Mouse (Mus musculus) midbrain, embryonic 16.5 days (tissue): ENCODE measurements around the gene Trmt10a. TPM values are rescaled to one million over a fixed set of nuclear protein-coding genes. Genes with fewer than 3 reads are reported as not detected.

Experiments used
- ATAC-seq: fragments of 200-750 bp; cut with Nextera tagmentation; 2 replicates; pipeline ENCODE4 v1.8.0; 2017; ENCODE audit warnings: moderate TSS enrichment
- H3K27ac ChIP-seq: fragments of 300-500 bp; sonication (generic); 2 replicates; pipeline ENCODE4 v1.5.1; 2014; ENCODE audit warnings: mild to moderate bottlenecking, low read length, mixed read lengths
- H3K27me3 ChIP-seq: fragments of 300-500 bp; sonication (generic); 2 replicates; pipeline ENCODE4 v1.6.1; 2014; ENCODE audit warnings: low read depth, low read length, mixed read lengths; ENCODE audit not compliant: control insufficient read depth, insufficient read depth
- H3K36me3 ChIP-seq: fragments of 300-500 bp; sonication (generic); 2 replicates; pipeline ENCODE4 v1.6.1; 2014; ENCODE audit warnings: mild to moderate bottlenecking, low read length, moderate library complexity, mixed read lengths; ENCODE audit not compliant: control insufficient read depth, insufficient read depth
- H3K4me1 ChIP-seq: fragments of 300-500 bp; sonication (generic); 2 replicates; pipeline ENCODE4 v1.6.1; 2014; ENCODE audit warnings: mild to moderate bottlenecking, low read length, mixed read lengths; ENCODE audit not compliant: control insufficient read depth, insufficient read depth
- H3K4me2 ChIP-seq: fragments of 300-500 bp; sonication (generic); 2 replicates; pipeline ENCODE4 v1.6.1; 2014; ENCODE audit warnings: mild to moderate bottlenecking, low read length, mixed read lengths
- H3K4me3 ChIP-seq: fragments of 300-500 bp; sonication (generic); 2 replicates; pipeline ENCODE4 v1.5.1; 2014; ENCODE audit warnings: low read depth, mild to moderate bottlenecking, low read length, moderate library complexity, mixed read lengths
- H3K9ac ChIP-seq: fragments of 300-500 bp; sonication (generic); 2 replicates; pipeline ENCODE4 v1.6.1; 2014; ENCODE audit warnings: low read depth, low read length, mixed read lengths
- H3K9me3 ChIP-seq: fragments of 300-500 bp; sonication (generic); replicated peaks from 2 replicates; pipeline ENCODE4 v1.6.1; 2014; ENCODE audit warnings: mild to moderate bottlenecking, low read length, mixed read lengths; ENCODE audit not compliant: control insufficient read depth, poor library complexity, severe bottlenecking
- WGBS: fragments of 180-500 bp; shearing (Covaris S2); extraction: QIAGEN DNeasy Blood & Tissue Kit; methylation state at CpG from one replicate; pipeline ENCODE4 v1.1.7; 2014; 5-methylcytosine and 5-hydroxymethylcytosine counted together
- polyA plus RNA-seq: library from polyadenylated mRNA; unstranded; fragments of >200 nt; fragmentation: Nextera tagmentation; extraction: Ambion mirVana; gene quantifications from 2 replicates; pipeline ENCODE4 v1.2.1, GENCODE M21; 2015

Trmt10a gene
- polyA plus RNA-seq, 1 experiment from 2014 or later = 7.9 TPM

DNA sequence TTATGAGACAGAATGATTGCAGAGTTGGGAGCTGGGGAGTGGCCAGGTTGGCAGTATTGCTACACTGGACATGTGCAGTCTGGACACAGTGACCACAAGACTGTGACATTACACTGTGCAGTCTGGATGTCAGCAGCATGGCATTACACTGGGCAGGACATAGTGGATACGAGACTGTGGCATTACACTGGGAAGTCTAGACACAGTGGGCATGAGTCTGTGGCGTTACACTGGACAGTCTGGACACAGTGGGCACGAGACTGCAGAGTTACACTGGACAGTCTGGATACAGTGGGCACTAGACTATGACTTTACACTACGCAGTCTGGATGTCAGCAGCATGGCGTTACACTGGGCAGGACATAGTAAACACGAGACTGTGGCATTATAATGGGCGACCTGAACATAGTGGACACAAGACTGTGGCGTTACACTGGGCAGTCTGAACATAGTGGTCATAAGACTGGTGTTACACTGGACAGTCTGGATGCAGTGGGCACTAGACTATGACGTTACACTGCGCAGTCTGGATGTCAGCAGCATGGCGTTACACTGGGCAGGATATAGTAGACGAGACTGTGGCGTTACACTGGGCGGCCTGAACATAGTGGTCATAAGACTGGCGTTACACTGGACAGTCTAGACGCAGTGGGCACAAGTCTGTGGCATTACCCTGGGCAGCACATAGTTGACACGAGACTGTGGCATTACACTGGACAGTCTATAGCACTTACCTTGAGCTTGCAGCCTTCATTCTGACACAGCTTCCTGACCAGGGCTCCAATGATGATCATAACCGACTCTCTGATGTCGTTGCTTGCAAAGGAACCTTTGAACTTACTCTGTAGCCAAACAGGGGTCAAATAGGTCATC is 32.1 kb upstream of the Trmt10a start:
- 0 out of 2 replicates have a peak, but pooled peaks have one; percentile 36 for ATAC-seq
- 93% methylated on average over 19 of the region's 19 CpGs for WGBS
- Histone ChIP-seq H3K4me1 (no peaks in the 10 kb centered on the region), H3K9me3 (no peaks in the 10 kb centered on the region), H3K9ac (no peak overlapping the region), H3K4me2 (no peak overlapping the region), H3K4me3 (no peak overlapping the region), H3K27me3 (no peaks in the 10 kb centered on the region), H3K27ac (no peak overlapping the region), H3K36me3 (0 out of 2 replicates have a peak, but pooled peaks cover 2% of the 10 kb centered on the region)

DNA sequence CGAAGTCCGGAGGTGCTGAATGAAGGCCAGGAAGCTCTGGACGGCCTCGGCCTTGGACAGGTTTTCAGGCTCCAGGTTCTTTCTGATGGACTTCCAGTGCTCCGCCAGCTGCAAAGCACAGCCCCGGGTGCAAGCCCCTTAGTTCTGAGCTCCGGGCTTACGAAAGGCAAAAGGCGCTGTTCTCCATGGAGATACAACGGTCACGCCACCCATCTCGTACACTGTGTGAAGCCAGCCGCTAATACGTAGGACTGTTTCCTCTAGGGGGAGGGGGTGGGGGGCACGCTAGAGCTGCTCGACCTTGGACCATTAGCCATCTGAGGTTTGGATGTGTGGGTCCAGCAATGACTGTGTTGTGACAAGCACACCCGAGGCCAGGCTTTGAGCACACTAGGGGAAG is 29.1 kb upstream of the Trmt10a start:
- WGBS = 88% methylated on average over 17 of the region's 17 CpGs
- H3K4me3 ChIP-seq = no peak overlapping the region
- no peaks in the 10 kb centered on the region for H3K9me3 ChIP-seq
- H3K4me1 ChIP-seq = no peaks in the 10 kb centered on the region
- H3K4me2 ChIP-seq = no peak overlapping the region
- H3K27ac ChIP-seq = no peak overlapping the region
- no peaks in the 10 kb centered on the region for H3K27me3 ChIP-seq
- H3K9ac ChIP-seq = no peak overlapping the region
- no peaks in the 10 kb centered on the region for H3K36me3 ChIP-seq
- no peak for ATAC-seq

DNA sequence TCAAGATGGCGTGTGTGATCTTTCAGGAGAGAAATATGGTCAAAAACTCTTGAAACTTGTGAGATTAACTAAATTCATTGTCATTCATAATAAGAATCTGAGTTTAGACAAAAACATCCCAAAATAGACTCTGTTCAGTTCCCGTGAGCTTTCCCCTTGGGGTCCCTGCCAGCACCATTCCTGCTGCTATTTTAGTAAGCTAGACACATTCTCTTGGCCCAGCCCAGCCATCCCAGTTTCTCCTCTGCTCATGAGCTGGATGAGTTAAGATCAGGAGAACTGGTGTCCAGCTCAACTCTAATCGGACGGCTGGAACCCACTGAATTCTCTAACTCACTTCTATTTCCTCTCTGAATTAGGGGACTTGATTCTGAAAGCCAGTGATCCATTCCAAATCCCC is 26.4 kb upstream of the Trmt10a start:
- no peaks in the 10 kb centered on the region for H3K36me3 ChIP-seq
- 92% methylated on average over 4 of the region's 4 CpGs for WGBS

DNA sequence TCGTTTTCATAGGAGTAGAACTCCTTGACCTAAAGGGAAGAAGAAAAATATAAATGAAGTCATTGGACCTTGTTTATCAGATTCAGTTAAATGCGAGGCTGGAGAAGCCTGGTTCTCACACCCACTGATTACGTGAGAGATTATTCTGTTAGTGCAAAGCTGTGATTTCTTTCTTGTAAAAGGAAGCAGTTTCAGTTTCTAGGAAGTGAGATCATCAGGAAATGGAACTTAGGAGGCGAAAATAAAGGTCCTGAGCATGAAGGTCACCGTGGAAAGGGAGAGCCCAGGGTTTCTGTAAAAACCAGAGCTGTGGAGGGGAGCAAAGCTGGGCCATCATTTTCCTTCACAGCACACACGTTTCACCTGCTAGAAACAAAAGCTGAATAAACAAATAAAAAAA is 24.9 kb upstream of the Trmt10a start:
- no peak for ATAC-seq
- Histone ChIP-seq H3K27me3 (no peaks in the 10 kb centered on the region), H3K4me2 (no peak overlapping the region), H3K4me1 (no peaks in the 10 kb centered on the region), H3K9ac (no peak overlapping the region), H3K27ac (no peak overlapping the region), H3K4me3 (no peak overlapping the region), H3K36me3 (no peaks in the 10 kb centered on the region), H3K9me3 (no peaks in the 10 kb centered on the region)
- WGBS = 73% methylated on average over 6 of the region's 6 CpGs

More for the DNA sequence above, 26.4 kb upstream of the Trmt10a start:
- Histone ChIP-seq H3K27me3 (no peaks in the 10 kb centered on the region), H3K4me3 (no peak overlapping the region), H3K9ac (no peak overlapping the region), H3K27ac (no peak overlapping the region), H3K4me2 (no peak overlapping the region), H3K9me3 (no peaks in the 10 kb centered on the region), H3K4me1 (no peaks in the 10 kb centered on the region)
- no peak for ATAC-seq

DNA sequence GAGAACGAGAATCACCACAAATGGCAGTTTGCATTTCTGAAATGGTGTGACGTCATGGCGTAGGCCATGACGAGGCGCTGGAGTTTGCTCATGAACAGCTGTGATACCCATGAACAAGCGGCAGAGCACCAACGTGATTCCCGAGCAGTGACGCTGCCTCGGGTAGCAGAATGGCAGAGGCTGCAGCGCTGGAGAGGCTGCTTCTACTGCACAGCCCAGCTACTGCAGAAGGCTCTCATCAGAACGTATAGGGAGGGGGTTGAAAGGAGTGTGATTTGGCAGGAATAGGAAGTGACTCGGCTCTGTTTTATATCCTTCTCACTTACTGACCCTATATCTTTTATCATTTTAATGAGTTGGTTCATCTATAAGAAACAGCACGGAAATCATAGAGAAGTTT is 24.4 kb upstream of the Trmt10a start:
- Histone ChIP-seq H3K4me1 (no peaks in the 10 kb centered on the region), H3K36me3 (no peaks in the 10 kb centered on the region), H3K27ac (no peak overlapping the region), H3K27me3 (no peaks in the 10 kb centered on the region), H3K9ac (no peak overlapping the region), H3K4me2 (no peak overlapping the region), H3K4me3 (no peak overlapping the region), H3K9me3 (no peaks in the 10 kb centered on the region)
- ATAC-seq = no peak
- 82% methylated on average over 14 of the region's 14 CpGs for WGBS

DNA sequence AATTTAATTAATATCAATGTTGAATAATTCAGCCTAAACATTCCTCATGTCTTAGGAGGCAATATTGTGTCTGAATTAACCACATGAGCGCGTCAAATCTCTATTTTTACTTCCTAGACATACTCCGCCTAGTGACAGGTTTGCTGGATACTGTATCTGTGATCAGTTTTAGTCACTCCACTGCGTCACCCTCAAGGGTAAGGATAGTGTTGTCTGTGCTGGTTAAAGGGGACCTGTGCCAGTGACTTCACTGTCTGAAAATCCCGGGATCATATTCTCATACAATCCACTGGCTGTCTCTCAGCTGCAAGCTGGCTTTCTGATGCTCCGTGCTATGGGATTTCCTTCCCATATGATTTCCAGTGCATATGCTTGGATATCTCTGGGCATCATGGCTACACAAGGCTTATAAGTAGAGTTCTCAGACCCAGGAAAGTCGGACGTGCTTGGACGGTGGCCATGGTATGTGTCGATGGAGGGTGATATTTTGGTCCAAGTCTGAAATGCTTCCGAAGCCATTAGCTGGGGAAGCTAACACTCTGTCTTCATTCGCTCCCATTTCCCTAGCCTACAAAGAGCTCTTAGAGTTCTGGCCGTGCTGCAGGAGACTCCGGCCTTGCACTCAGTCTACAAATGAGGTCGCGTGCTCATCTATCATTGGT is 23.7 kb upstream of the Trmt10a start:
- Histone ChIP-seq H3K4me1 (no peaks in the 10 kb centered on the region), H3K4me2 (no peak overlapping the region), H3K27me3 (no peaks in the 10 kb centered on the region), H3K27ac (no peak overlapping the region), H3K4me3 (no peak overlapping the region), H3K36me3 (no peaks in the 10 kb centered on the region), H3K9ac (no peak overlapping the region), H3K9me3 (no peaks in the 10 kb centered on the region)
- 96% methylated on average over 16 of the region's 16 CpGs for WGBS
- ATAC-seq = no peak

DNA sequence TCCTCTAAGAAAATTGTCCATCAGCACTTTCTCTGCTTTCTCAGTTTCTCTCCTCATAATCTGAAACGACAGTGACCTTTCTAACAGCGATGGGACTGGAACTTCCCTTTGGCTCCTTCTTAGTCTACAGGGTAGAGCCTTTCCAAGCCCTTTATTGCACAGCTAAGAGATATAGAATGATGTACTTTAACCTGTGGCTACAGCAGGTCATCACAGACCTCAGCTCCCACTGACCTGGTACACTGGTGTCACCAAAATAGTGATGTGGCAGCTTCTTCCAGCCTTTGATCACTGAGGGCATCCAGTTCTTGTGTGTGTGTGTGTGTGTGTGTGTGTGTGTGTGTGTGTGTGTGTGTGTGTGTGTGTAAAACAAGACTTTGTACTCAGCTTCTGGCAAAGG is 21.8 kb upstream of the Trmt10a start:
- ATAC-seq = no peak
- WGBS = 98% methylated on average over 2 of the region's 2 CpGs

DNA sequence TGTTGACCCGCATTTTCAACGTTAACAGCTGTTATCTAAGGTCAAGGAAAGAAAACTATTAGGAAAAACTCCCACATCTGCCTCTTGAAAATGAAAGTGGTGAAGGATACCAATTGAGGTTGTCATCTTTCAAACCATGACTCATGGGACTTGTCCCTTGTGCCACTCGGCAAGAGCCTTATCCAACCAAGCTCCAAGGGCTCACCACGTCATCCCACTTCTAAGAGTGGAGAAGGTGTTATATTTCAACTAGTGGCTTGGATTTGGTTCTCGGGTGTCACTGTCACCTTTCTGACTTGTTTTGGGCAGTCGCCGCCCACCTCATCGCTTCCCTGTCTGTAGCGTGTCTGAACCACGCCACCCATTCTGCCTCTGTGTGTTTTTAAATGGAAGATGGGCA is 19.4 kb upstream of the Trmt10a start:
- H3K4me2 ChIP-seq = no peak overlapping the region
- H3K36me3 ChIP-seq = no peaks in the 10 kb centered on the region
- H3K27me3 ChIP-seq = no peaks in the 10 kb centered on the region
- no peak for ATAC-seq
- WGBS = 95% methylated on average over 10 of the region's 10 CpGs
- H3K27ac ChIP-seq = no peak overlapping the region
- H3K9ac ChIP-seq = no peak overlapping the region
- H3K4me1 ChIP-seq = no peaks in the 10 kb centered on the region
- H3K9me3 ChIP-seq = no peaks in the 10 kb centered on the region
- H3K4me3 ChIP-seq = no peak overlapping the region

More for the DNA sequence above, 21.8 kb upstream of the Trmt10a start:
- H3K9me3 ChIP-seq = no peaks in the 10 kb centered on the region
- H3K9ac ChIP-seq = no peak overlapping the region
- H3K4me2 ChIP-seq = no peak overlapping the region
- no peaks in the 10 kb centered on the region for H3K4me1 ChIP-seq
- H3K27me3 ChIP-seq = no peaks in the 10 kb centered on the region
- no peak overlapping the region for H3K4me3 ChIP-seq
- no peaks in the 10 kb centered on the region for H3K36me3 ChIP-seq
- H3K27ac ChIP-seq = no peak overlapping the region

DNA sequence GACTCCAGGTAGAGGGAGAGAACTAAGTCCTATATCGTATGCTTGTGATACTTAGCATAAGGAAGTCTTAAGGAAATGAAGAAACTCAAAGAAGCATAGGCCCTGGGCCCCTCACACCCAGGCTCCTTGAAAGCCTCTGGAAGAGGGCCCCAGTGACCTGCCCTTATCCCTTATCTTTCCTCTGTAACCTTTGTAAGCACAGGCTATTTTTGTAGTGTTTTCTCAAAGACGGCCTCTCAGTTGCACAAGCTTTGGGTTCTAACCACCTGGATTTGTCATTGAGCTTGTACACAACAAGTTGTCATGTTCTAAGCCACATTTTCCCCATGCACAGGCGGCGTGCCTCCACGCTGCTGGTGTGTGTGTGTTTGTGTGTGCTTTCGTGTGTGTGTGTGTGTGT is 14.1 kb upstream of the Trmt10a start:
- no peak for ATAC-seq
- Histone ChIP-seq H3K9me3 (no peaks in the 10 kb centered on the region), H3K27me3 (no peaks in the 10 kb centered on the region), H3K36me3 (no peaks in the 10 kb centered on the region), H3K4me1 (no peaks in the 10 kb centered on the region), H3K4me3 (no peak overlapping the region), H3K27ac (no peak overlapping the region), H3K4me2 (no peak overlapping the region), H3K9ac (no peak overlapping the region)
- 96% methylated on average over 6 of the region's 6 CpGs for WGBS
